Mouse (Mus musculus): ENCODE measurements at regions not wholly inside any gene's neighbourhood (a gene's known extent, or its start where the extent isn't known, plus 50 kb on each side); places are given as distances from the start of the nearest gene placed in this dataset. TPM values are rescaled to one million over a fixed set of nuclear protein-coding genes. Genes with fewer than 3 reads are reported as not detected.

- Histone ChIP-seq H3K36me3 (ENCODE audit: control insufficient read depth, insufficient read depth, low read length) (no peaks in the 10 kb centered on the region), H3K9ac (ENCODE audit: low read depth, low read length) (no peak overlapping the region), H3K4me3 (ENCODE audit: low read length) (no peak overlapping the region), H3K9me3 (ENCODE audit: control insufficient read depth, low read length) (no peaks in the 10 kb centered on the region), H3K4me2 (replicated peaks; ENCODE audit: low read depth, low read length) (no peak overlapping the region), H3K27ac (ENCODE audit: low read depth, low read length) (no peak overlapping the region), H3K4me1 (ENCODE audit: control insufficient read depth, insufficient read depth, low read length) (no peaks in the 10 kb centered on the region), H3K27me3 (ENCODE audit: control insufficient read depth, insufficient read depth, low read length) (0 out of 2 replicates have a peak, but pooled peaks cover 3% of the 10 kb centered on the region)
- ATAC-seq (ENCODE audit: low FRiP score, low TSS enrichment), result no peak
- 53% methylated on average over 5 of the region's 5 CpGs for WGBS
Measured at GRCm38 (mm10) chr14:48376112-48376511, 69.8 kb upstream of the Tmem260 start.

Small RNAs in the stretch of these regions (microRNA-seq; reads per million reads assigned to microRNA genes)
- not detected for gene Gm23881

All from kidney, embryonic 14.5 days (tissue).